In the genomic region with DNA sequence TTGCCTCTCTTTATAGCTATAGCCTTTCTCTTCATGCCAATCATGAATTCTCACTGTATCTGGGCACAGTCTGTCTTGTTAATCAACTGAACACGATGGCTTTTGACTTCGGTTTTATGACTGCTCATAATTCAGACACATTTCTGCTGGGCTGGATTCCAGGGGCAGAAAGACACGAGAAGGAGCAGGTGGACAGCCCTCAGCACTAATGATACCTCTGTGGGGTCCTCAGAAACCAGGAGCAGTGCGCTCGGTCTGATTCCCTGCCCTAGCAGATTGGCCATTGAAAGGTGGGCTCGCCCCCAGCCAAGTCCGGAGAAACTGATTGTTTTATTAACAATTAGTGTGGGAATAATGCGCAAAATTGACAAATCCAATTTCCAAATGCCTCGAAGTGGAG, we compare ENCODE assay signal across 7 mouse cellular contexts.
"Had no signal": no experiment of that assay in that cellular context is flagged by ENCODE, and none has a peak within 500 bp of the region (broad histone marks: within the 10 kb centered on the region; RNA-seq: fewer than 3 reads in every experiment).

No protein-coding gene starts in this region.

- H3K27ac ChIP-seq: liver, embryonic 14.5 days; midbrain, embryonic 10.5 days; midbrain, embryonic 12.5 days; neural tube, embryonic 12.5 days had no signal

- H3K4me2 ChIP-seq: lung, embryonic 14.5 days; midbrain, embryonic 12.5 days; neural tube, embryonic 12.5 days had no signal

- H3K9ac ChIP-seq: liver, embryonic 14.5 days; lung, embryonic 14.5 days; midbrain, embryonic 12.5 days; neural tube, embryonic 12.5 days had no signal

- H3K4me3 ChIP-seq: midbrain, embryonic 10.5 days; midbrain, embryonic 12.5 days; myocyte; neural tube, embryonic 12.5 days had no signal

- H3K9me3 ChIP-seq: midbrain, embryonic 10.5 days; midbrain, embryonic 12.5 days; neural tube, embryonic 12.5 days had no signal

- H3K36me3 ChIP-seq: midbrain, embryonic 10.5 days; midbrain, embryonic 12.5 days; neural tube, embryonic 12.5 days had no signal

- H3K4me1 ChIP-seq: neural tube, embryonic 12.5 days had no signal

- H3K27me3 ChIP-seq: midbrain, embryonic 12.5 days; neural tube, embryonic 12.5 days had no signal

- DNase-seq: thymus, adult 18-20 months had no signal
